Mouse (Mus musculus): Measurements from ENCODE around the gene Mapre3.

Mapre3 gene

GRCm38 (mm10) chr5:30886209-30886608, 71.8 kb downstream of the Mapre3 start:
- DNase-seq (ENCODE audit: low read depth), result no peak

- DNase-seq (ENCODE audit: low read depth), result no peak
Observed at GRCm38 (mm10) chr5:30886731-30887130, 72.3 kb downstream of the Mapre3 start.

- no peak for DNase-seq (ENCODE audit: low read depth)
Observed at GRCm38 (mm10) chr5:30887331-30887761, 72.9 kb downstream of the Mapre3 start.

GRCm38 (mm10) chr5:30887858-30888336, 73.5 kb downstream of the Mapre3 start:
- peak; percentile 98 for DNase-seq (ENCODE audit: low read depth)

- peak; percentile 85 for DNase-seq (ENCODE audit: low read depth)
Observed at GRCm38 (mm10) chr5:30888337-30889087, 74.1 kb downstream of the Mapre3 start, which contains the start of gene Agbl5. Gene Agbl5 (plus strand): TSS chr5:30888694.

- DNase-seq (ENCODE audit: low read depth), result no peak
Observed at GRCm38 (mm10) chr5:30889088-30889754, 74.8 kb downstream of the Mapre3 start.

GRCm38 (mm10) chr5:30890375-30890774, 75.9 kb downstream of the Mapre3 start:
- no peak for DNase-seq (ENCODE audit: low read depth)

GRCm38 (mm10) chr5:30901860-30902259, 87.4 kb downstream of the Mapre3 start:
- no peak for DNase-seq (ENCODE audit: low read depth)

GRCm38 (mm10) chr5:30907413-30908059, 93.1 kb downstream of the Mapre3 start, which contains the start of gene Ost4:
Gene Ost4 (minus strand): TSS chr5:30907788.
- peak; percentile 92 for DNase-seq (ENCODE audit: low read depth)

GRCm38 (mm10) chr5:30908426-30909299, 94.2 kb downstream of the Mapre3 start:
- DNase-seq (ENCODE audit: low read depth), result peak; percentile 91

- no peak for DNase-seq (ENCODE audit: low read depth)
Observed at GRCm38 (mm10) chr5:30909300-30909659, 94.8 kb downstream of the Mapre3 start.

GRCm38 (mm10) chr5:30909863-30910262, 95.4 kb downstream of the Mapre3 start:
- no peak for DNase-seq (ENCODE audit: low read depth)

GRCm38 (mm10) chr5:30910481-30910880, 96.0 kb downstream of the Mapre3 start:
- DNase-seq (ENCODE audit: low read depth), result peak; percentile 80

- peak; percentile 48 for DNase-seq (ENCODE audit: low read depth)
Observed at GRCm38 (mm10) chr5:30912156-30912555, 97.7 kb downstream of the Mapre3 start.

GRCm38 (mm10) chr5:30913060-30913841, 98.8 kb downstream of the Mapre3 start, which contains the start of gene Emilin1:
Gene Emilin1 (plus strand): TSS chr5:30913402.
- DNase-seq (ENCODE audit: low read depth), result peak; percentile 88

- DNase-seq (ENCODE audit: low read depth), result no peak
Observed at GRCm38 (mm10) chr5:30914101-30914635, 99.7 kb downstream of the Mapre3 start.

GRCm38 (mm10) chr5:30914849-30915248, 100.4 kb downstream of the Mapre3 start:
- DNase-seq (ENCODE audit: low read depth), result no peak

GRCm38 (mm10) chr5:30915456-30915855, 101.0 kb downstream of the Mapre3 start:
- no peak for DNase-seq (ENCODE audit: low read depth)
